Mouse (Mus musculus) spleen, embryonic (tissue): ENCODE data around the gene Sytl1.

Source experiments
- CTCF ChIA-PET: fragments of 350-600 bp; sonication (Branson Sonifier 250); formaldehyde crosslinking; loops from one replicate; lab custom pipeline; 2022; lab: Charles Lee

Sytl1 gene

GRCm38 (mm10) chr4:133262882-133263281 lies at the start of gene Sytl1:
TSS of gene Sytl1 (minus strand) at chr4:133263113.
- CTCF ChIA-PET, result no interaction called here

GRCm38 (mm10) chr4:133309948-133310347 lies 47.0 kb upstream of the Sytl1 start:
- CTCF ChIA-PET, result interaction anchor here (0.6 kb wide), 1 partner anchor 72 kb away, joined by 3 read pairs; no protein-coding TSS in a partner anchor

- CTCF ChIA-PET, result interaction anchor here (0.7 kb wide), 1 partner anchor 67 kb away, joined by 4 read pairs; no protein-coding TSS in a partner anchor
These were observed 44.4 kb upstream of the Sytl1 start for GRCm38 (mm10) chr4:133307331-133307730.

- CTCF ChIA-PET, result no interaction called here
These were observed 42.9 kb upstream of the Sytl1 start for GRCm38 (mm10) chr4:133305825-133306224.

GRCm38 (mm10) chr4:133304770-133305169 lies 41.9 kb upstream of the Sytl1 start:
- CTCF ChIA-PET, result interaction anchor here (0.7 kb wide), 2 partner anchors 172 to 328 kb away, joined by 3 to 4 read pairs; no protein-coding TSS in a partner anchor

GRCm38 (mm10) chr4:133302668-133303067 lies 39.8 kb upstream of the Sytl1 start:
- CTCF ChIA-PET, result no interaction called here

GRCm38 (mm10) chr4:133301802-133302201 lies 38.9 kb upstream of the Sytl1 start:
- CTCF ChIA-PET, result interaction anchor here (0.5 to 0.6 kb wide), 2 partner anchors 399 to 938 kb away, joined by 5 to 9 read pairs; no protein-coding TSS in a partner anchor

GRCm38 (mm10) chr4:133300421-133300820 lies 37.5 kb upstream of the Sytl1 start:
- CTCF ChIA-PET, result no interaction called here

GRCm38 (mm10) chr4:133299701-133300100 lies 36.8 kb upstream of the Sytl1 start:
- CTCF ChIA-PET, result interaction anchor here (0.5 kb wide), 1 partner anchor 253 kb away, joined by 4 read pairs; no protein-coding TSS in a partner anchor

- CTCF ChIA-PET, result interaction anchor here (0.5 to 1.2 kb wide), 4 partner anchors 63 to 394 kb away, joined by 3 to 5 read pairs (median 4); no protein-coding TSS in a partner anchor
These were observed 35.8 kb upstream of the Sytl1 start for GRCm38 (mm10) chr4:133298516-133299365.

GRCm38 (mm10) chr4:133297801-133298238 lies 34.9 kb upstream of the Sytl1 start:
- CTCF ChIA-PET, result interaction anchor here (0.6 to 1.2 kb wide), 3 partner anchors 37 to 80 kb away, joined by 3 to 5 read pairs (median 4); no protein-coding TSS in a partner anchor

- CTCF ChIA-PET, result interaction anchor here (0.8 to 1.2 kb wide), 3 partner anchors 36 to 90 kb away, joined by 3 to 6 read pairs (median 4); no protein-coding TSS in a partner anchor
These were observed 34.4 kb upstream of the Sytl1 start for GRCm38 (mm10) chr4:133297360-133297759.

GRCm38 (mm10) chr4:133294084-133294483 lies 31.2 kb upstream of the Sytl1 start:
- CTCF ChIA-PET, result no interaction called here

GRCm38 (mm10) chr4:133292901-133293843 lies 30.3 kb upstream of the Sytl1 start:
- CTCF ChIA-PET, result interaction anchor here (0.6 kb wide), 1 partner anchor 83 kb away, joined by 3 read pairs; no protein-coding TSS in a partner anchor

GRCm38 (mm10) chr4:133292405-133292804 lies 29.5 kb upstream of the Sytl1 start:
- CTCF ChIA-PET, result interaction anchor here (1.3 kb wide), 1 partner anchor 74 kb away, joined by 4 read pairs; no protein-coding TSS in a partner anchor

GRCm38 (mm10) chr4:133291255-133291654 lies 28.3 kb upstream of the Sytl1 start:
- CTCF ChIA-PET, result interaction anchor here (1.3 kb wide), 1 partner anchor 73 kb away, joined by 4 read pairs; no protein-coding TSS in a partner anchor

- CTCF ChIA-PET, result interaction anchor here (0.6 to 1.0 kb wide), 3 partner anchors 10 to 1633 kb away, joined by 3 read pairs; no protein-coding TSS in a partner anchor
These were observed 23.7 kb upstream of the Sytl1 start for GRCm38 (mm10) chr4:133286476-133287077.

- CTCF ChIA-PET, result interaction anchor here (0.6 to 1.1 kb wide), 4 partner anchors 9 to 1634 kb away, joined by 3 to 6 read pairs (median 3); no protein-coding TSS in a partner anchor
These were observed 23.0 kb upstream of the Sytl1 start for GRCm38 (mm10) chr4:133285950-133286349.

- CTCF ChIA-PET, result interaction anchor here (0.5 to 1.1 kb wide), 2 partner anchors 9 to 42 kb away, joined by 3 to 5 read pairs; no protein-coding TSS in a partner anchor
These were observed 22.4 kb upstream of the Sytl1 start for GRCm38 (mm10) chr4:133285299-133285698.

- CTCF ChIA-PET, result no interaction called here
These were observed 19.7 kb upstream of the Sytl1 start for GRCm38 (mm10) chr4:133282656-133283055.
